Mouse (Mus musculus): ENCODE measurements around the gene Phf19.

DNA sequence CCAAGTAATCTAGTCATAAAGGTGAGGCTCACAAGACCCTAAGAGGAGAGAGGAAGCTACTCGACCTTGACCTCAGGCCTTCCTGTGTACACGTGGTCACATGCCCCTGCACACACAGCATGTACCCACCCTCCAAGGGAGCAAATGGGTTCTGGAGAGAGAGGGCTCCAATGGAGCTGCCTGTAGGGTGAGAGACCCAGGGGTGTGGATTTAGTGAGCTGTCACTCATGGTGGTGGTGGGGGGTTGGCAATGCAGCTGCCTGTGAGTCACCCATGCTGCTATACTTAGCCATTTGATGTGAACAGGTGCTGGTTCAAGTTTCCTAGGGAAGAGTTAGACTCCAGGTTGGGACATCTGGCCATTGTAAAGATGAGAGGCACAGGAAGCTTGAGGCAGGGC is 6.3 kb upstream of the Phf19 start:
- no peak for TF ChIP-seq GATA1 (IDR thresholded peaks at IDR 0.05; ENCODE audit: low read length)
- TF ChIP-seq TAL1 (IDR thresholded peaks at IDR 0.05; ENCODE audit: low read length): no peak
